Mouse (Mus musculus) embryonic facial prominence, embryonic 11.5 days (tissue): ENCODE measurements around the gene Ugt1a10. TPM values are rescaled to one million over a fixed set of nuclear protein-coding genes. Genes with fewer than 3 reads are reported as not detected.
"Not testable (repeated sequence)": the region's sequence is repeated elsewhere in the genome, so short reads cannot be mapped to it uniquely, and the experiment has no call there.

ENCODE experiments used
- ATAC-seq: fragments of 200-750 bp; cut with Nextera tagmentation; replicated peaks from 2 replicates; pipeline ENCODE4 v1.8.0; 2017; ENCODE audit warnings: low read depth; ENCODE audit not compliant: insufficient number of reproducible peaks, low FRiP score, low TSS enrichment
- DNase-seq: peaks from one replicate; pipeline ENCODE4 v3.0.0-alpha.2; 2015; ENCODE audit warnings: low spot score
- H3K27ac ChIP-seq: fragments of 300-500 bp; sonication (generic); replicated peaks from 2 replicates; pipeline ENCODE4 v1.5.1; 2014; ENCODE audit warnings: mild to moderate bottlenecking, low read depth, low read length, control low read depth
- H3K27me3 ChIP-seq: fragments of 300-500 bp; sonication (generic); 2 replicates; pipeline ENCODE4 v1.6.1; 2014; ENCODE audit warnings: mild to moderate bottlenecking, low read length, moderate library complexity, mixed read lengths; ENCODE audit not compliant: control insufficient read depth, insufficient read depth
- H3K36me3 ChIP-seq: fragments of 300-500 bp; sonication (generic); replicated peaks from 2 replicates; pipeline ENCODE4 v1.6.1; 2014; ENCODE audit warnings: low read depth, mild to moderate bottlenecking, low read length, moderate library complexity, mixed read lengths; ENCODE audit not compliant: control insufficient read depth, insufficient read depth
- H3K4me1 ChIP-seq: fragments of 300-500 bp; sonication (generic); 2 replicates; pipeline ENCODE4 v1.6.1; 2014; ENCODE audit warnings: low read length, mixed read lengths; ENCODE audit not compliant: control insufficient read depth, insufficient read depth
- H3K4me2 ChIP-seq: fragments of 300-500 bp; sonication (generic); 2 replicates; pipeline ENCODE4 v1.6.1; 2014; ENCODE audit warnings: low read depth, mild to moderate bottlenecking, control low read depth, low read length, moderate library complexity
- H3K4me3 ChIP-seq: fragments of 300-500 bp; sonication (generic); 2 replicates; pipeline ENCODE4 v1.5.1; 2014; ENCODE audit warnings: low read depth, low read length, control low read depth
- H3K9ac ChIP-seq: fragments of 300-500 bp; sonication (generic); replicated peaks from 2 replicates; pipeline ENCODE4 v1.6.1; 2014; ENCODE audit warnings: mild to moderate bottlenecking, control low read depth, low read length
- H3K9me3 ChIP-seq: fragments of 300-500 bp; sonication (generic); replicated peaks from 2 replicates; pipeline ENCODE4 v1.6.1; 2016; ENCODE audit warnings: mild to moderate bottlenecking, low read length, inconsistent platforms, mixed read lengths; ENCODE audit not compliant: control insufficient read depth
- WGBS: fragments of 180-500 bp; shearing (Covaris S2); extraction: QIAGEN DNeasy Blood & Tissue Kit; methylation state at CpG from one replicate; pipeline ENCODE4 v1.1.7; 2014; 5-methylcytosine and 5-hydroxymethylcytosine counted together
- polyA plus RNA-seq: library from polyadenylated mRNA; unstranded; fragments of >200 nt; fragmentation: Nextera tagmentation; extraction: Ambion mirVana; gene quantifications from 2 replicates; pipeline ENCODE4 v1.2.1, GENCODE M21; 2014

Ugt1a10 gene
- polyA plus RNA-seq, 1 experiment from 2014 or later, result not detected

DNA sequence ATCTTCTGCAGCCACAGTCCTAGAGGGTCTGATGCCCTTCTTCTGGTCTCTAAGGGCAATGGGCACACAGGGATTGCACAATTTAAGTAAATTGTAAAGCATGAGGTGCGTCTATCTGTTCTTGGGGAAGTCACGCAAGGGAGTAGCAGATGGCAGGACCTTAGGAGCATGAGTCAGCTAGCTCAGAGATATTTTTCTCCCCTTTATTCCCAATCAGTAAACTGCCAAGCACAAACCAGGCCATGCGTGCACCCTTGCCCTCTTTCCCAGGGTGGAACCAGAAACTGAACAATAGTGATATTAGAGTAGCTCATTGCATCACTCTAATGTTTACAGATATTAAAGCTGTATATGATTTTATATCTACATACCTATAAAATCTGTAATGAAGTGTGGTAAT lies 43.4 kb downstream of the Ugt1a10 start:
- WGBS, result 90% methylated on average over 3 of the region's 3 CpGs
- H3K27ac ChIP-seq, H3K4me3 ChIP-seq, H3K27me3 ChIP-seq, H3K4me2 ChIP-seq, H3K36me3 ChIP-seq, H3K4me1 ChIP-seq, H3K9me3 ChIP-seq, H3K9ac ChIP-seq, ATAC-seq, DNase-seq: not testable (repeated sequence)

GRCm38 (mm10) chr1:88099691-88100090 lies 44.5 kb downstream of the Ugt1a10 start:
- H3K4me1 ChIP-seq, H3K27ac ChIP-seq, H3K4me3 ChIP-seq, H3K27me3 ChIP-seq, H3K9me3 ChIP-seq, H3K4me2 ChIP-seq, ATAC-seq, H3K9ac ChIP-seq, H3K36me3 ChIP-seq, DNase-seq: not testable (repeated sequence)
- 76% methylated on average over 2 of the region's 2 CpGs for WGBS

GRCm38 (mm10) chr1:88103019-88103418 lies 47.8 kb downstream of the Ugt1a10 start, which contains the start of gene Ugt1a6b:
Gene Ugt1a6b, plus strand, starts transcription at chr1:88103252.
- not testable (repeated sequence) for H3K9ac ChIP-seq, H3K4me1 ChIP-seq, H3K27me3 ChIP-seq, H3K4me3 ChIP-seq, H3K27ac ChIP-seq, DNase-seq, ATAC-seq, H3K4me2 ChIP-seq, H3K36me3 ChIP-seq, H3K9me3 ChIP-seq
- WGBS, result 69% methylated on average over 3 of the region's 3 CpGs

DNA sequence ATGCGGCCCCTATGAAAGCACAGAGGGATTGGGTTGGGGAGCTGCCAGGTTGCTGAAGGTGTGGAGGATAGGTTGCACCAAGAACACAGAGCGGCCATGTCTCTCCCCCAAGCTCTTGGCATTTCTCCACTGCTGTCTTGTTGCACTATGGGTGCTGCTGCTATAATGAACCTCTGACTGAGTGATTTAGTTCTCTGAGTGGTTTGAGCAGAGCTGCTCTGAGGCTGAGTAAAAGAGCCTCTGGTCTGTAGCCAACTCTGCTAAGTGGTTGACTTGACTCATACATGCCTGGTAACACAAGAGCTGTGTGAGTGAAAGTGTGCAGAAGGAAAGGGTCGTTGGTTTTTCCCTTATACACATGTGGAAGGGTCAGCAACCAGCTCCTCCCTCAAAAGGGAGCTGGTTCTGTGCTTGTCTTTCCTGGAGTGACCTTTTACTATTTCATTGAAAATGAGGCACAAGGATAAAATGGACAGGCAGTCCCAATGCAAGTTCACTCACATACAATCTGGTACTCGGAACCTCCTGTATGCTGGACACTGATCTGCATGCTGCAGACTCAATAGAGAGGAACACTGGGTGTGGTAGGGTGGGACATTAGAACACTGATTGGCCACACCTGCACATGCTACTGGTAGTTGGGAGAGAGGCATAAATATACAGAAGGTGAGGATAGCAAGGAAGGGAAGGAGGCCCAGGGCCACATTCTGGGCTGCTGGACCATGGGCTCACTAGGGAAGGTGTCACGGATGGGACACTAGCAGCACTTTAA lies 48.7 kb downstream of the Ugt1a10 start:
- H3K36me3 ChIP-seq, H3K9me3 ChIP-seq, DNase-seq, ATAC-seq, H3K9ac ChIP-seq, H3K4me2 ChIP-seq, H3K27ac ChIP-seq, H3K4me1 ChIP-seq, H3K4me3 ChIP-seq, H3K27me3 ChIP-seq: not testable (repeated sequence)
- WGBS, result 81% methylated on average over 4 of the region's 5 CpGs

- no peak for ATAC-seq
- 92% methylated on average over 1 of the region's 1 CpGs for WGBS
- H3K4me2 ChIP-seq, result no peak overlapping the region
Observed at GRCm38 (mm10) chr1:88104667-88105430, 49.7 kb downstream of the Ugt1a10 start.

DNA sequence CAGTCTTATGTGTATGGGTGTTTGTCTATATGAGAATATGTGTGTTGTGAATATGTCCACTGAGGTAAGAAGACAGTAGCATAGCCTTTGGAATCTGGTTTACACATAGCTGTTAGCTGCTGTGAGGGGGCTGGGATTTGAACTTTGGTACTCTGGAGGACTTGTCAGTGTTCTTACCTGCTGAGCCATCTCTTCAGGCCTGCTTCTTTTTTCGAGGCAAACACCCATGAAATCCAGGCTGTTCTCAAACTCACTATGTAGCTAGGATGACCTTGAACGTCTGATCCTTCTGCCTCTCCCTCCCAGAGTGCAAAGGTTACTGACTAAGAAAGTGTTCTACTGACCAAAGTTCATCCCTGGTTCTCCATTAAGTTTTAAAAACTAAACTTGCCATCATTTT lies 50.5 kb downstream of the Ugt1a10 start:
- WGBS, result 61% methylated on average over 2 of the region's 2 CpGs
- no peak for ATAC-seq
- Histone ChIP-seq H3K9ac (no peak overlapping the region), H3K4me3 (no peak overlapping the region), H3K9me3 (no peaks in the 10 kb centered on the region), H3K27me3 (no peaks in the 10 kb centered on the region), H3K27ac (no peak overlapping the region), H3K4me1 (no peaks in the 10 kb centered on the region), H3K4me2 (no peak overlapping the region), H3K36me3 (no peaks in the 10 kb centered on the region)
- DNase-seq, result no peak

More at GRCm38 (mm10) chr1:88104667-88105430, 49.7 kb downstream of the Ugt1a10 start:
- Histone ChIP-seq H3K27ac (no peak overlapping the region), H3K9me3 (no peaks in the 10 kb centered on the region), H3K4me3 (no peak overlapping the region), H3K36me3 (no peaks in the 10 kb centered on the region), H3K4me1 (no peaks in the 10 kb centered on the region), H3K27me3 (no peaks in the 10 kb centered on the region), H3K9ac (no peak overlapping the region)
- DNase-seq, result no peak

DNA sequence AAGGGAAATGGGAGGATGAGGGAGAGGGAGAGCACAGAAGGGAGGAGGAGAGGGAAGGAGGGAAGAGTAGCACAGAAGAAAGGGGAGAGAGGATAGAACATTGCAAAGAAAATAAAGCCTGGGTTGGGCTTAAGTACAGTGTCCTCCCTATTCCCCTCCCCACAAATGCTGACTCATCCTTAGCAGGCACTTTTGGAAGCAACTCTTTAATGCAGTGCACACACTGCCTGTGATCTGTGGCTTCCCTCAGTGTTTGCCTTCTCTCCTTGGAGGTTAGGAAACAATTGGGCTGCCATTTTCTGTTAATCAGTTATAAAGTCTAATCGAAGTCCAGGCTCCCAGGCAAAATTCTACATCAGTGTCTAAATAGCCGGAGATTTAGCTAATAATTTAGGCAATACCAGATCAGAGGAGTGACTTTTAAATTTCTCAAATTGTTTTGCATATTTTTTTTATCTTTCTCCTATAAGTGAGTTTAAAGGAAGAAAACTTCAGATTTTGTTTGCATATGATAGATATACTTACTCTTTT lies 53.9 kb downstream of the Ugt1a10 start:
- H3K9me3 ChIP-seq, H3K4me1 ChIP-seq, DNase-seq, H3K9ac ChIP-seq, H3K4me2 ChIP-seq, H3K4me3 ChIP-seq, H3K36me3 ChIP-seq, ATAC-seq, H3K27me3 ChIP-seq, H3K27ac ChIP-seq: not testable (repeated sequence)
- WGBS, result 91% methylated on average over 2 of the region's 2 CpGs

DNA sequence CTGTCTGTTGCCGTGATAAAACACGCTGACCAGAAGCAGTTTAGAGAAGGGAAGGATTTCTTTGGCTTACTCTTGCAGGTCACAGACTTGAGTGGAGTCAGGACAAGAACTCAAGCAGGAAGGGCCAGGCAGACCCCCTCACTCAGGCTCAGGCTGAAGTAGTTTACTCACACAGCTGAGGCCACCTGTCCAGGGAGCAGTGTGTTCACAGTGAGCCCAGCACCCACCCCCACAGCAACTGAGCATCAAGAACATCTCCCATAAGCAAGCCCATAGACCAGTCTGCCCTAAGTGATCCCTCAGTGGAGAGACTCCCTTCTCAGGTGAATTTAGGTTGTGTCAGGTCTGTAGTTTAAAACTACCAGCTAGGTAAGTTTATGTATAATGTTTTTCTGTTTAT lies 54.4 kb downstream of the Ugt1a10 start:
- H3K4me2 ChIP-seq, ATAC-seq: not testable (repeated sequence)
- WGBS, result 75% methylated on average over 2 of the region's 2 CpGs

More for the DNA sequence above, 54.4 kb downstream of the Ugt1a10 start:
- not testable (repeated sequence) for H3K9me3 ChIP-seq, H3K4me1 ChIP-seq, H3K36me3 ChIP-seq, H3K4me3 ChIP-seq, H3K27me3 ChIP-seq, DNase-seq, H3K27ac ChIP-seq, H3K9ac ChIP-seq
